Mouse (Mus musculus) olfactory bulb, adult 2 months (tissue): ENCODE measurements around the gene Rad51b.

Source experiments
- CTCF ChIP-seq: fragments of 200-500 bp; IDR thresholded peaks from 2 replicates; pipeline ENCODE4 v1.5.1; 2012; ENCODE audit warnings: low read depth, mild to moderate bottlenecking, low read length, moderate library complexity; ENCODE audit not compliant: insufficient read depth
- POLR2A ChIP-seq: fragments of 200-500 bp; IDR thresholded peaks from 2 replicates; pipeline ENCODE4 v1.6.1; 2012; ENCODE audit warnings: mild to moderate bottlenecking, low read depth, low read length, moderate library complexity; ENCODE audit not compliant: insufficient read depth

- no peak for TF ChIP-seq CTCF
- TF ChIP-seq POLR2A: no peak
Observed at GRCm38 (mm10) chr12:79806990-79807389, 509.9 kb downstream of the Rad51b start.
